ENCODE assay signal across 34 mouse cellular contexts in genomic region chr16:94863475-94863874, GRCm38 (mm10).
A peak's percentile ranks its signal among the peaks of the same experiment; 100 is the strongest.
DNase-seq lines count a peak whose midpoint lies in the region; ATAC-seq and TF ChIP-seq lines count a peak whose summit lies in the region.
"Had no signal": no experiment of that assay in that cellular context is flagged by ENCODE, and none has a peak within 500 bp of the region (broad histone marks: within the 10 kb centered on the region; RNA-seq: fewer than 3 reads in every experiment).

No protein-coding gene starts in this region.

- no peak for TF ChIP-seq RAD21 in CH12.LX (IDR thresholded peaks at IDR 0.05; ENCODE audit: low read depth, low read length)

- H3K9me3 ChIP-seq in CH12.LX (replicated peaks; ENCODE audit: low read length): peaks cover 18% of the 10 kb centered on the region
- no peaks in the 10 kb centered on the region for H3K9me3 ChIP-seq in heart, embryonic 11.5 days (replicated peaks; ENCODE audit: control insufficient read depth, low read length)
- H3K9me3 ChIP-seq: embryonic facial prominence, embryonic 10.5 days; embryonic facial prominence, embryonic 13.5 days; forebrain, embryonic 10.5 days; forebrain, embryonic 13.5 days; heart, embryonic 15.5 days had no signal

- DNase-seq in 3134 (ENCODE audit: extremely low read depth, insufficient read length, low spot score): peak; percentile 7
- DNase-seq in CH12.LX (ENCODE audit: extremely low read depth): peak; percentile 87
- peak; percentile 8 for DNase-seq in R1 (ENCODE audit: low read depth, low spot score)
- no peak for DNase-seq in cerebellum, postnatal 10 days
- DNase-seq in urinary bladder, postnatal 25 days (ENCODE audit: low spot score): no peak
- no peak for DNase-seq in embryo, embryonic 10 days (ENCODE audit: low spot score)
- DNase-seq: adrenal gland, adult 2 months; adrenal gland, postnatal 14 days; cerebellum, adult 18-20 months; cerebellum, adult 9-10 months; cerebellum, postnatal 25 days; embryo, embryonic 11 days; gastrocnemius, postnatal 10 days; gastrocnemius, postnatal 36 days; heart, adult 11 months; heart, postnatal 14 days; heart, postnatal 4 days; kidney, adult 2 months had no signal

- H3K4me1 ChIP-seq in CH12.LX (ENCODE audit: control insufficient read depth in 1 of 2, insufficient read depth in 2 of 2): peaks cover 7 to 8% of the 10 kb centered on the region in 2 experiments
- no peaks in the 10 kb centered on the region for H3K4me1 ChIP-seq in heart, embryonic 11.5 days (ENCODE audit: control insufficient read depth, insufficient read depth, low read length)
- H3K4me1 ChIP-seq: forebrain, embryonic 13.5 days; heart, embryonic 12.5 days; heart, embryonic 15.5 days had no signal

- H3K36me3 ChIP-seq in CH12.LX (replicated peaks in 1 of 2; ENCODE audit: control insufficient read depth in 1 of 2, insufficient read depth in 1 of 2, low read length in 1 of 2): no peaks in the 10 kb centered on the region
- no peaks in the 10 kb centered on the region for H3K36me3 ChIP-seq in heart, embryonic 11.5 days (ENCODE audit: control insufficient read depth, insufficient read depth, low read length)
- H3K36me3 ChIP-seq: embryonic facial prominence, embryonic 10.5 days; embryonic facial prominence, embryonic 13.5 days; forebrain, embryonic 10.5 days; G1E; heart, embryonic 12.5 days; heart, embryonic 15.5 days had no signal

- no peak for TF ChIP-seq CTCF in CH12.LX (conservative IDR thresholded peaks at IDR 0.05 in 1 of 2, IDR thresholded peaks at IDR 0.05 in 1 of 2; ENCODE audit: low read depth in 2 of 2, low read length in 2 of 2)

- no peaks in the 10 kb centered on the region for H3K79me2 ChIP-seq in CH12.LX (replicated peaks; ENCODE audit: control insufficient read depth, extremely low read depth, insufficient read depth, poor library complexity, severe bottlenecking)

- 82% methylated on average over 5 of the region's 5 CpGs for WGBS in heart, embryonic 11.5 days (ENCODE audit: insufficient replicate concordance)

- H3K9ac ChIP-seq in CH12.LX (ENCODE audit: insufficient read depth, low read depth): no peak overlapping the region
- no peak overlapping the region for H3K9ac ChIP-seq in heart, embryonic 11.5 days (ENCODE audit: low read depth, low read length)
- H3K9ac ChIP-seq: embryonic facial prominence, embryonic 13.5 days; forebrain, embryonic 13.5 days; heart, embryonic 12.5 days; heart, embryonic 15.5 days; hindbrain, embryonic 14.5 days had no signal

- dilution Hi-C loops in CH12.LX (cut with MboI; ENCODE audit: extremely low pct_ligation_motif_present, extremely low pct_unique_long_range_greater_than_20kb, low sequenced_read_pairs): no loop called here

- peak; percentile 70 for ATAC-seq in granulocyte monocyte progenitor cell, adult 5-6 weeks (replicated peaks; ENCODE audit: poor library complexity, severe bottlenecking)
- ATAC-seq in heart, embryonic 11.5 days (replicated peaks; ENCODE audit: insufficient number of reproducible peaks, low FRiP score, low TSS enrichment): no peak
- ATAC-seq: forebrain, embryonic 13.5 days; forebrain, embryonic 16.5 days; hindbrain, postnatal 0 days; inflammation-experienced regulatory T-cells, adult 6 months; intestine, postnatal 0 days; Patski had no signal

- in situ Hi-C loops in CH12.LX (cut with MboI; ENCODE audit: low pct_ligation_motif_present, low pct_unique_long_range_greater_than_20kb, low sequenced_read_pairs): no loop called here

- TF ChIP-seq POLR2A in CH12.LX (IDR thresholded peaks at IDR 0.05; ENCODE audit: low read depth, low read length): no peak

- H3K27me3 ChIP-seq in CH12.LX (replicated peaks): peaks cover 22% of the 10 kb centered on the region
- H3K27me3 ChIP-seq in heart, embryonic 11.5 days (ENCODE audit: control insufficient read depth, insufficient read depth, low read length): no peaks in the 10 kb centered on the region
- H3K27me3 ChIP-seq: embryonic facial prominence, embryonic 13.5 days; forebrain, embryonic 13.5 days; heart, embryonic 12.5 days; heart, embryonic 15.5 days had no signal

- TF ChIP-seq EP300 in CH12.LX (IDR thresholded peaks at IDR 0.05; ENCODE audit: low read length): peak; percentile 56; the same call in 1 of the 2 replicates

- H3K27ac ChIP-seq in CH12.LX (ENCODE audit: insufficient read depth, low read depth): no peak overlapping the region
- no peak overlapping the region for H3K27ac ChIP-seq in heart, embryonic 11.5 days (ENCODE audit: low read depth, low read length)
- H3K27ac ChIP-seq: embryonic facial prominence, embryonic 10.5 days; embryonic facial prominence, embryonic 13.5 days; forebrain, embryonic 10.5 days; forebrain, embryonic 13.5 days; heart, embryonic 15.5 days; hindbrain, embryonic 14.5 days; hindbrain, postnatal 0 days had no signal

- H3K4me2 ChIP-seq in CH12.LX (ENCODE audit: insufficient read depth, low read depth, poor library complexity, severe bottlenecking): no peak overlapping the region
- no peak overlapping the region for H3K4me2 ChIP-seq in heart, embryonic 11.5 days
- H3K4me2 ChIP-seq: embryonic facial prominence, embryonic 13.5 days; forebrain, embryonic 13.5 days; heart, embryonic 12.5 days; heart, embryonic 15.5 days; hindbrain, embryonic 14.5 days had no signal

- H3K4me3 ChIP-seq in CH12.LX (replicated peaks in 1 of 3; ENCODE audit: low read depth in 2 of 3, low read length in 2 of 3, poor library complexity in 1 of 3): no peak overlapping the region
- H3K4me3 ChIP-seq in heart, embryonic 11.5 days (ENCODE audit: low read depth, low read length): no peak overlapping the region
- H3K4me3 ChIP-seq: embryonic facial prominence, embryonic 10.5 days; embryonic facial prominence, embryonic 13.5 days; erythroblast, embryonic 14.5 days; forebrain, embryonic 10.5 days; forebrain, embryonic 13.5 days; heart, embryonic 12.5 days; heart, embryonic 15.5 days had no signal

TF ChIP-seq in CH12.LX, 34 proteins besides CTCF, POLR2A, EP300 and RAD21:
- 0 out of 2 replicates have a peak, but pooled peaks have one; percentile 21 for TF ChIP-seq MEF2A (IDR thresholded peaks at IDR 0.05; ENCODE audit: borderline replicate concordance, low read depth, low read length)
- no peak for TF ChIP-seq ZKSCAN1 (IDR thresholded peaks at IDR 0.05; ENCODE audit: borderline replicate concordance, low read depth, low read length)
- peak; percentile 40; the same call in 1 of the 2 replicates for TF ChIP-seq MXI1 (IDR thresholded peaks at IDR 0.05; ENCODE audit: low read depth, low read length)
- peak; percentile 39; the same call in 1 of the 2 replicates for TF ChIP-seq ETS1 (conservative IDR thresholded peaks at IDR 0.05; ENCODE audit: low read depth, low read length)
- TF ChIP-seq JUN (IDR thresholded peaks at IDR 0.05; ENCODE audit: insufficient read depth, low read depth, low read length): peak; percentile 46
- no peak for TF ChIP-seq CHD2 (IDR thresholded peaks at IDR 0.05; ENCODE audit: low read length)

Comparison
In these comparisons a context has a peak if more than half of its experiments do, and no peak if none do; other contexts are left out.
1. DNase-seq: peak in 3134 (single experiment), CH12.LX (single experiment) and R1 (single experiment); none in cerebellum, postnatal 10 days (0 of 2), urinary bladder, postnatal 25 days (single experiment) and embryo, embryonic 10 days (single experiment).